8 mouse cellular contexts compared by ENCODE assay signal in the genomic region with DNA sequence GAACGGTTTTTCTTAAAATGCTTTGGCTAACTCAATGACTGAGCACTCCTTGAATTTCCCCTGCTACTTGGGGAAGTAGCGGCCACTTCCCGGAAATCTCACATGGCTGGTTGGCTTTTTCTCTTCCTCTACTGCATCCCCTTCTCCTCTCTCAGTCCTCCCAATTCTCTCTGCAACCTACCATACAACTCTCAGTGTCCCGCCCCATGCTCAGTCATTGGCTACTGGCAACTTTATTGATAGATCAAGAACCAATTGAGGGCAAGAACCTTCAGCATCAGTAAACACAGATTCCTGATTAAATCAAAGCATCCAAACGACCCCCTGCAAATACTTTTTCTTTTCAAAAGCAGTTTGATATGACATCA. TPM values are rescaled to one million over a fixed set of nuclear protein-coding genes. Genes with fewer than 3 reads are reported as not detected.
DNase-seq lines count a peak whose midpoint lies in the region; ATAC-seq and TF ChIP-seq lines count a peak whose summit lies in the region.
"Had no signal": no experiment of that assay in that cellular context is flagged by ENCODE, and none has a peak within 500 bp of the region (broad histone marks: within the 10 kb centered on the region; RNA-seq: fewer than 3 reads in every experiment).

No protein-coding gene starts in this region.

- H3K4me2 ChIP-seq in neural tube, embryonic 11.5 days (ENCODE audit: low read depth): peak overlapping the region; percentile 53
- H3K4me2 ChIP-seq in heart, postnatal 0 days (ENCODE audit: low read depth, low read length): peak overlapping the region; percentile 58

- 4% methylated on average over 5 of the region's 5 CpGs for WGBS in neural tube, embryonic 11.5 days
- WGBS in heart, postnatal 0 days: 10% methylated on average over 5 of the region's 5 CpGs

- intact Hi-C loops in left cerebral cortex, postnatal 14 days (cut with DNase I): loop anchor here (5.0 kb wide), 1 partner anchor 41 kb away; no protein-coding TSS in a partner anchor

- TF ChIP-seq EP300 in heart, postnatal 0 days (IDR thresholded peaks at IDR 0.05; ENCODE audit: low read depth): no peak

- TF ChIP-seq CTCF in cortical plate, adult 2 months (IDR thresholded peaks at IDR 0.05; ENCODE audit: extremely low read depth, insufficient read depth, low read length): no peak
- no peak for TF ChIP-seq CTCF in heart, postnatal 0 days (IDR thresholded peaks at IDR 0.05; ENCODE audit: low read depth)

- no peak for ATAC-seq in neural tube, embryonic 11.5 days (ENCODE audit: insufficient read depth, low FRiP score, low TSS enrichment)
- no peak for ATAC-seq in heart, postnatal 0 days (ENCODE audit: insufficient read depth, low read depth)
- no peak for ATAC-seq in inflammation-experienced regulatory T-cells, adult 6 months

- H3K4me3 ChIP-seq in neural tube, embryonic 11.5 days (ENCODE audit: low read depth, low read length): peak overlapping the region; percentile 19; the same call in 1 of the 2 replicates
- H3K4me3 ChIP-seq in cortical plate, adult 2 months (ENCODE audit: insufficient read depth, low read length): peak overlapping the region; percentile 31
- peak overlapping the region; percentile 27 for H3K4me3 ChIP-seq in heart, postnatal 0 days (ENCODE audit: low read depth, low read length)
- H3K4me3 ChIP-seq: erythroblast, embryonic 14.5 days had no signal

- TF ChIP-seq POLR2A in cortical plate, adult 2 months (IDR thresholded peaks at IDR 0.05; ENCODE audit: extremely low read depth, insufficient read depth, low read length): no peak

- no peaks in the 10 kb centered on the region for H3K36me3 ChIP-seq in neural tube, embryonic 11.5 days (ENCODE audit: control insufficient read depth, insufficient read depth, low read length)
- H3K36me3 ChIP-seq in heart, postnatal 0 days (replicated peaks; ENCODE audit: control insufficient read depth, insufficient read depth, low read length): no peaks in the 10 kb centered on the region

- H3K9me3 ChIP-seq in neural tube, embryonic 11.5 days (ENCODE audit: control insufficient read depth, low read length): no peaks in the 10 kb centered on the region
- H3K9me3 ChIP-seq in heart, postnatal 0 days (replicated peaks; ENCODE audit: control insufficient read depth, low read length): no peaks in the 10 kb centered on the region

- peak; percentile 65 for DNase-seq in neural tube, embryonic 11.5 days (ENCODE audit: low spot score)
- no peak for DNase-seq in neural tube, embryonic 10.5 days (ENCODE audit: extremely low spot score, low spot score)
- peak; percentile 52 for DNase-seq in heart, postnatal 0 days (ENCODE audit: low spot score)
- DNase-seq in left cerebral cortex, postnatal 14 days (ENCODE audit: low spot score in 2 of 2): peak; percentile 75 to 78
- DNase-seq in natural killer cell, adult 2 months (ENCODE audit: low spot score in 2 of 2): peak; percentile 44 to 50

- peak overlapping the region; percentile 36; the same call in 1 of the 2 replicates for H3K9ac ChIP-seq in neural tube, embryonic 11.5 days (ENCODE audit: low read length)
- H3K9ac ChIP-seq in heart, postnatal 0 days (replicated peaks; ENCODE audit: low read depth, low read length): no peak overlapping the region

- peaks cover 20% of the 10 kb centered on the region for H3K4me1 ChIP-seq in neural tube, embryonic 11.5 days (ENCODE audit: control insufficient read depth, insufficient read depth, low read length)
- peaks cover 5% of the 10 kb centered on the region; the same call in 1 of the 2 replicates for H3K4me1 ChIP-seq in cortical plate, adult 2 months (ENCODE audit: control insufficient read depth, insufficient read depth, low read length)
- H3K4me1 ChIP-seq in heart, postnatal 0 days (ENCODE audit: control insufficient read depth, insufficient read depth): peaks cover 24% of the 10 kb centered on the region

- H3K27ac ChIP-seq in neural tube, embryonic 11.5 days (ENCODE audit: low read depth, low read length): no peak overlapping the region
- H3K27ac ChIP-seq in cortical plate, adult 2 months (ENCODE audit: insufficient read depth, low read length): no peak overlapping the region
- H3K27ac ChIP-seq in heart, postnatal 0 days (ENCODE audit: low read depth): no peak overlapping the region

- no peaks in the 10 kb centered on the region for H3K27me3 ChIP-seq in neural tube, embryonic 11.5 days (ENCODE audit: control insufficient read depth, insufficient read depth, low read length)
- no peaks in the 10 kb centered on the region for H3K27me3 ChIP-seq in heart, postnatal 0 days (ENCODE audit: control insufficient read depth, insufficient read depth, low read length)

RNA-seq across cellular contexts. Expression of a gene that starts 3.2 kb away (rescaled TPM):
- 22.6 TPM in 2 replicates for polyA plus RNA-seq in neural tube, embryonic 11.5 days (2014; fragmentation: Nextera tagmentation; extraction: Ambion mirVana)
- 17.5 and 19.6 TPM in 2 replicates for polyA plus RNA-seq in cortical plate, adult 2 months (2012; rRNA removed)
- total RNA-seq in heart, postnatal 0 days (2014; rRNA removed; ENCODE audit: low replicate concordance): 12.0 and 13.4 TPM in 2 replicates
- polyA plus RNA-seq in heart, postnatal 0 days (2015; fragmentation: Nextera tagmentation; extraction: Ambion mirVana): 5.9 and 7.3 TPM in 2 replicates
- 10 to 100 TPM; 19.2 to 22.6 TPM for total RNA-seq in left cerebral cortex, postnatal 14 days (2021)
- 10 to 100 TPM; 11.3 to 26.3 (median 18.1) TPM for polyA plus RNA-seq in inflammation-experienced regulatory T-cells, adult 6 months (2017; shearing (Covaris generic))

RNA-seq across cellular contexts. Expression of a gene that starts 47.8 kb away (rescaled TPM):
- 55.9 and 56.7 TPM in 2 replicates for polyA plus RNA-seq in neural tube, embryonic 11.5 days (2014; fragmentation: Nextera tagmentation; extraction: Ambion mirVana)
- 33.5 and 34.5 TPM in 2 replicates for polyA plus RNA-seq in cortical plate, adult 2 months (2012; rRNA removed)
- total RNA-seq in heart, postnatal 0 days (2014; rRNA removed; ENCODE audit: low replicate concordance): 10.2 and 11.2 TPM in 2 replicates
- polyA plus RNA-seq in heart, postnatal 0 days (2015; fragmentation: Nextera tagmentation; extraction: Ambion mirVana): 6.6 TPM in 2 replicates
- total RNA-seq in left cerebral cortex, postnatal 14 days (2021): 10 to 100 TPM; 76.2 to 79.1 TPM
- 10 to 100 TPM in 1 of 3 experiments, 1 to 10 TPM in 2; 3.4 to 13.1 (median 6.7) TPM for polyA plus RNA-seq in inflammation-experienced regulatory T-cells, adult 6 months (2017; shearing (Covaris generic))
